ENCODE assay signal across 8 mouse cellular contexts in the genomic region with DNA sequence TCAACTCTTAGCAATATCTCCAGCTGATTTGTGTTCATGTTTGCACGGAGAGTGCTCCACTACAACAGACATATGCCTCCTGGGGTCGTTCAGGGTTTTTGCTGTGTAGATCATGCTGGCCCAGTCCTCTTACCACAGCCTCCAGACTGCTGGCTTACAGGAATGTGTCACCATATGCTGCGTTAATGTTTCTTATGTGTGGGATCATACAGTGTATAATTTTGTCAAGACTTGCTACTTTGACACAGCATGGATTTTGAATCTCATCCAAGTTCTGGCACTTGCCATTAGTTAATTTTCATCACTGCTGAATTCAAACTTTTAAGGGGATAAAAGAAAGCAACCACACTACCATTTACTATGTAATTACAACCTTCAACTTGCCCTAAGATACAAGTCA. TPM values are rescaled to one million over a fixed set of nuclear protein-coding genes. Genes with fewer than 3 reads are reported as not detected.
A peak's percentile ranks its signal among the peaks of the same experiment; 100 is the strongest.
DNase-seq lines count a peak whose midpoint lies in the region; ATAC-seq and TF ChIP-seq lines count a peak whose summit lies in the region.

No protein-coding gene starts in this region.

- no peak overlapping the region for H3K27ac ChIP-seq in kidney, postnatal 0 days
- no peak overlapping the region for H3K27ac ChIP-seq in embryonic facial prominence, embryonic 12.5 days
- peak overlapping the region; percentile 92 for H3K27ac ChIP-seq in hindbrain, embryonic 15.5 days (replicated peaks)
- peak overlapping the region; percentile 94 for H3K27ac ChIP-seq in midbrain, embryonic 16.5 days (ENCODE audit: low read length)

- DNase-seq in kidney, postnatal 0 days (ENCODE audit: low spot score): no peak
- no peak for DNase-seq in kidney, adult 18-20 months
- DNase-seq in frontal cortex, postnatal 10 days (ENCODE audit: low spot score in 2 of 2): no peak
- no peak for DNase-seq in ovary, postnatal 14 days (ENCODE audit: low spot score)
- DNase-seq in left cerebral cortex, postnatal 4 days: no peak

- no peaks in the 10 kb centered on the region for H3K9me3 ChIP-seq in kidney, postnatal 0 days (replicated peaks; ENCODE audit: low read length)
- no peaks in the 10 kb centered on the region for H3K9me3 ChIP-seq in embryonic facial prominence, embryonic 12.5 days
- no peaks in the 10 kb centered on the region for H3K9me3 ChIP-seq in hindbrain, embryonic 15.5 days
- H3K9me3 ChIP-seq in midbrain, embryonic 16.5 days (replicated peaks; ENCODE audit: control insufficient read depth, low read length, poor library complexity, severe bottlenecking): no peaks in the 10 kb centered on the region

- TF ChIP-seq CTCF in kidney, postnatal 0 days (IDR thresholded peaks at IDR 0.05; ENCODE audit: low read depth): no peak

- no peak for ATAC-seq in kidney, postnatal 0 days (replicated peaks; ENCODE audit: low FRiP score, low read depth)
- no peak for ATAC-seq in embryonic facial prominence, embryonic 12.5 days (ENCODE audit: insufficient number of reproducible peaks, insufficient read depth, low FRiP score, low TSS enrichment)
- ATAC-seq in hindbrain, embryonic 15.5 days (ENCODE audit: low FRiP score, low read depth): no peak
- no peak for ATAC-seq in midbrain, embryonic 16.5 days

- WGBS in kidney, postnatal 0 days: 62% methylated on average over 3 of the region's 3 CpGs
- whole genome bisulfite sequencing in embryonic facial prominence, embryonic 12.5 days: 58% methylated on average over 3 of the region's 3 CpGs
- WGBS in hindbrain, embryonic 15.5 days: 43% methylated on average over 3 of the region's 3 CpGs
- 45% methylated on average over 3 of the region's 3 CpGs for WGBS in midbrain, embryonic 16.5 days

- intact Hi-C loops in left cerebral cortex, postnatal 4 days (cut with DNase I): no loop called here

- no peak overlapping the region for H3K9ac ChIP-seq in kidney, postnatal 0 days (ENCODE audit: low read depth, low read length)
- H3K9ac ChIP-seq in embryonic facial prominence, embryonic 12.5 days: 0 out of 2 replicates have a peak overlapping the region, but pooled peaks have one; percentile 86
- peak overlapping the region; percentile 38 for H3K9ac ChIP-seq in hindbrain, embryonic 15.5 days
- peak overlapping the region; percentile 63; the same call in 1 of the 2 replicates for H3K9ac ChIP-seq in midbrain, embryonic 16.5 days (ENCODE audit: low read depth, low read length)

- peak overlapping the region; percentile 72 for H3K4me2 ChIP-seq in kidney, postnatal 0 days (ENCODE audit: low read length)
- peak overlapping the region; percentile 66 for H3K4me2 ChIP-seq in embryonic facial prominence, embryonic 12.5 days (replicated peaks)
- H3K4me2 ChIP-seq in hindbrain, embryonic 15.5 days: peak overlapping the region; percentile 56
- H3K4me2 ChIP-seq in midbrain, embryonic 16.5 days (ENCODE audit: low read length): peak overlapping the region; percentile 59

- peak overlapping the region; percentile 53; the same call in 1 of the 2 replicates for H3K4me3 ChIP-seq in kidney, postnatal 0 days (replicated peaks; ENCODE audit: low read depth, low read length)
- H3K4me3 ChIP-seq in embryonic facial prominence, embryonic 12.5 days: peak overlapping the region; percentile 78; the same call in 1 of the 2 replicates
- peak overlapping the region; percentile 64 for H3K4me3 ChIP-seq in hindbrain, embryonic 15.5 days
- peak overlapping the region; percentile 94 for H3K4me3 ChIP-seq in midbrain, embryonic 16.5 days (ENCODE audit: low read depth, low read length)

- H3K27me3 ChIP-seq in kidney, postnatal 0 days (ENCODE audit: insufficient read depth, low read length): no peaks in the 10 kb centered on the region
- no peaks in the 10 kb centered on the region for H3K27me3 ChIP-seq in embryonic facial prominence, embryonic 12.5 days
- no peaks in the 10 kb centered on the region for H3K27me3 ChIP-seq in hindbrain, embryonic 15.5 days
- H3K27me3 ChIP-seq in midbrain, embryonic 16.5 days (ENCODE audit: control insufficient read depth, insufficient read depth, low read depth, low read length): no peaks in the 10 kb centered on the region

- peaks cover 5% of the 10 kb centered on the region; the same call in 1 of the 2 replicates for H3K4me1 ChIP-seq in kidney, postnatal 0 days (replicated peaks; ENCODE audit: insufficient read depth, low read length)
- H3K4me1 ChIP-seq in embryonic facial prominence, embryonic 12.5 days: peaks cover 16% of the 10 kb centered on the region
- peaks cover 27% of the 10 kb centered on the region for H3K4me1 ChIP-seq in hindbrain, embryonic 15.5 days (replicated peaks)
- H3K4me1 ChIP-seq in midbrain, embryonic 16.5 days (ENCODE audit: control insufficient read depth, insufficient read depth, low read length): peaks cover 22% of the 10 kb centered on the region

- H3K36me3 ChIP-seq in kidney, postnatal 0 days (ENCODE audit: insufficient read depth, low read length): 0 out of 2 replicates have a peak, but pooled peaks cover 4% of the 10 kb centered on the region
- H3K36me3 ChIP-seq in embryonic facial prominence, embryonic 12.5 days: 0 out of 2 replicates have a peak, but pooled peaks cover 2% of the 10 kb centered on the region
- H3K36me3 ChIP-seq in hindbrain, embryonic 15.5 days: no peaks in the 10 kb centered on the region
- H3K36me3 ChIP-seq in midbrain, embryonic 16.5 days (ENCODE audit: control insufficient read depth, insufficient read depth, low read length): 0 out of 2 replicates have a peak, but pooled peaks cover 2% of the 10 kb centered on the region

RNA-seq across cellular contexts. Expression of gene Capn7, which starts 0.7 kb away (rescaled TPM):
- polyA plus RNA-seq in kidney, postnatal 0 days (2015; fragmentation: Nextera tagmentation; extraction: Ambion mirVana): 38.8 and 40.3 TPM in 2 replicates
- 40.7 and 43.6 TPM in 2 replicates for polyA plus RNA-seq in embryonic facial prominence, embryonic 12.5 days (2016; fragmentation: Nextera tagmentation; extraction: Ambion mirVana)
- polyA plus RNA-seq in hindbrain, embryonic 15.5 days (2015; fragmentation: Nextera tagmentation; extraction: Ambion mirVana): 80.2 and 83.1 TPM in 2 replicates
- polyA plus RNA-seq in midbrain, embryonic 16.5 days (2015; fragmentation: Nextera tagmentation; extraction: Ambion mirVana): 88.8 and 94.5 TPM in 2 replicates
- 10 to 100 TPM; 60.9 to 61.4 TPM for total RNA-seq in left cerebral cortex, postnatal 4 days (2021)

RNA-seq across cellular contexts. Expression of gene Dnah1, which starts 12.1 kb away (rescaled TPM):
- 4.3 and 4.4 TPM in 2 replicates for polyA plus RNA-seq in kidney, postnatal 0 days (2015; fragmentation: Nextera tagmentation; extraction: Ambion mirVana)
- 8.4 and 8.6 TPM in 2 replicates for polyA plus RNA-seq in embryonic facial prominence, embryonic 12.5 days (2016; fragmentation: Nextera tagmentation; extraction: Ambion mirVana)
- polyA plus RNA-seq in hindbrain, embryonic 15.5 days (2015; fragmentation: Nextera tagmentation; extraction: Ambion mirVana): 4.4 and 4.6 TPM in 2 replicates
- 4.9 TPM in 2 replicates for polyA plus RNA-seq in midbrain, embryonic 16.5 days (2015; fragmentation: Nextera tagmentation; extraction: Ambion mirVana)
- total RNA-seq in left cerebral cortex, postnatal 4 days (2021): 1 to 10 TPM; 1.8 to 2.4 TPM

Comparison
In these comparisons a context has a peak if more than half of its experiments do, and no peak if none do; other contexts are left out.
1. H3K27ac ChIP-seq: peak in hindbrain, embryonic 15.5 days (single experiment) and midbrain, embryonic 16.5 days (single experiment); none in kidney, postnatal 0 days (single experiment) and embryonic facial prominence, embryonic 12.5 days (single experiment).
2. Peak in every context shown above with its lines, with median percentiles within 50 percentile points of each other: H3K4me2 ChIP-seq and H3K4me3 ChIP-seq.